Mouse (Mus musculus): Measurements from ENCODE around the gene Gabrb1. TPM values are rescaled to one million over a fixed set of nuclear protein-coding genes. Genes with fewer than 3 reads are reported as not detected.

Gabrb1 gene
- polyA plus RNA-seq, 1 experiment from 2014 or later: 0.58 TPM

DNA sequence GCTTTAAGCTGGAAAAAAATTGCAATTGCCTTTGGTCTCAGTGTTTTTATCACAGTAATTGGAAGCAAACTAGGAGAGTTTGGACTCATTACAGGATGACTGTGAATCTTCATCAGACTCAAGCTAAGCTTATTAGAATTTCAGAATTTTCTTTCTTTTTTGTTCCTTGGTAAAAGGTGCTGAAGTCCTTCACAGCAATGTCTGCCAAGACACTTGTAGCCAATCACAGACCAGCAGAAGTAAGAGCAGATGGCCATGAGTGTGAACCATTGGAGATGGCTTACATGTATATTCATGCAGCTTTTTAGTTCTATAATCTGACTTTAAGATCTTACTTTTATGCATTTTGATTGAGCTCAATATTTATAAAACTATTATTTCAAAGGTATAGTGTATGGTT lies 184.3 kb downstream of the Gabrb1 start:
- Histone ChIP-seq H3K9me3 (replicated peaks; ENCODE audit: control insufficient read depth, low read length) (no peaks in the 10 kb centered on the region), H3K9ac (replicated peaks; ENCODE audit: low read length) (no peak overlapping the region), H3K27me3 (ENCODE audit: control insufficient read depth, insufficient read depth, low read length) (no peaks in the 10 kb centered on the region), H3K27ac (replicated peaks; ENCODE audit: low read depth, low read length) (no peak overlapping the region), H3K4me2 (ENCODE audit: low read depth, low read length) (no peak overlapping the region), H3K36me3 (replicated peaks; ENCODE audit: control insufficient read depth, insufficient read depth, low read depth, low read length) (no peaks in the 10 kb centered on the region), H3K4me3 (ENCODE audit: low read depth, low read length) (no peak overlapping the region), H3K4me1 (ENCODE audit: control insufficient read depth, insufficient read depth, low read length) (no peaks in the 10 kb centered on the region)
- no peak for DNase-seq (ENCODE audit: low spot score)
- ATAC-seq (replicated peaks; ENCODE audit: insufficient number of reproducible peaks, low FRiP score, low TSS enrichment, low read depth): no peak

DNA sequence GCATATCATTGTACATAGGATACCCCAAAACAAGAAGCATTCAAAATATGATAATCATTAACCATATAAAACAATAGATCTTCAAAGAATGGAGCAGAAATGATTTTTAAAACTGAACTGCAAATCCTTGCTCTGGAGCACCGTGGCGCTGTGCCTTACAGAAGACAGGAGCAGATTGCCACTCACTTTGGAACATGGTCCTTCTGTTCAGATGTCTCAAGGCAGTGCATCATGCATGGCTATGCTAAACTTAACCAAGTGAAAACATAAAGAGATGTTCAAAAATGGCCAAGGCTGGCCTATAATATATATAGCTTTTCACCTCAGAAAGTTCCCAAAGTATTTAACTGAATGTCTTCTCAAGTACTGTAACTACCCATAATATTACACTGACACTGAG lies 240.3 kb downstream of the Gabrb1 start:
- WGBS: 91% methylated on average over 2 of the region's 2 CpGs

DNA sequence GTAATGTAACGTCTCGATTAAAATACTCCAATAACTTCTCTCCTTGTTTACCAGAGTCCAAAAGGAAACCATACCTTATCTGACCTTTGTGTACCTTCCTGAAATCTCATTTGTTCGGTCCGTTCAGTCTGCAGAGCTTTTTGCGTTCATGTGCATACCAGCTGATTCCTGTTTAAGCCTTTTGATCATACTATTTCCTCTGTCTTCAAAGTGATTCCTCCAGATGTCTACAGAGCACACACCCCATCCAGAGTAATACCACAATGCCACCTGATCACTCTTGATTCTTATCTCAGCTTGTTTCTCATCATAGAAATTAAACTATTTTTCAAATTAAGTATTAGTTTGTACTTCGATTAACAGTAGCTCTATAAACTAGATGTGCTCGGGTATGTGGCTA lies 245.5 kb downstream of the Gabrb1 start:
- Histone ChIP-seq H3K9me3 (replicated peaks; ENCODE audit: control insufficient read depth, low read length) (no peaks in the 10 kb centered on the region), H3K4me1 (ENCODE audit: control insufficient read depth, insufficient read depth, low read length) (no peaks in the 10 kb centered on the region), H3K9ac (replicated peaks; ENCODE audit: low read length) (no peak overlapping the region), H3K4me2 (ENCODE audit: low read depth, low read length) (no peak overlapping the region), H3K4me3 (ENCODE audit: low read depth, low read length) (no peak overlapping the region), H3K36me3 (replicated peaks; ENCODE audit: control insufficient read depth, insufficient read depth, low read depth, low read length) (no peaks in the 10 kb centered on the region), H3K27ac (replicated peaks; ENCODE audit: low read depth, low read length) (no peak overlapping the region), H3K27me3 (ENCODE audit: control insufficient read depth, insufficient read depth, low read length) (no peaks in the 10 kb centered on the region)
- 79% methylated on average over 7 of the region's 7 CpGs for WGBS
- DNase-seq (ENCODE audit: low spot score) (no peak), ATAC-seq (replicated peaks; ENCODE audit: insufficient number of reproducible peaks, low FRiP score, low TSS enrichment, low read depth) (no peak)

More for the DNA sequence above, 240.3 kb downstream of the Gabrb1 start:
- Histone ChIP-seq H3K27ac (replicated peaks; ENCODE audit: low read depth, low read length) (no peak overlapping the region), H3K4me3 (ENCODE audit: low read depth, low read length) (no peak overlapping the region), H3K4me1 (ENCODE audit: control insufficient read depth, insufficient read depth, low read length) (no peaks in the 10 kb centered on the region), H3K4me2 (ENCODE audit: low read depth, low read length) (no peak overlapping the region), H3K27me3 (ENCODE audit: control insufficient read depth, insufficient read depth, low read length) (no peaks in the 10 kb centered on the region), H3K9me3 (replicated peaks; ENCODE audit: control insufficient read depth, low read length) (no peaks in the 10 kb centered on the region), H3K9ac (replicated peaks; ENCODE audit: low read length) (no peak overlapping the region), H3K36me3 (replicated peaks; ENCODE audit: control insufficient read depth, insufficient read depth, low read depth, low read length) (no peaks in the 10 kb centered on the region)
- ATAC-seq (replicated peaks; ENCODE audit: insufficient number of reproducible peaks, low FRiP score, low TSS enrichment, low read depth): no peak
- DNase-seq (ENCODE audit: low spot score): no peak

DNA sequence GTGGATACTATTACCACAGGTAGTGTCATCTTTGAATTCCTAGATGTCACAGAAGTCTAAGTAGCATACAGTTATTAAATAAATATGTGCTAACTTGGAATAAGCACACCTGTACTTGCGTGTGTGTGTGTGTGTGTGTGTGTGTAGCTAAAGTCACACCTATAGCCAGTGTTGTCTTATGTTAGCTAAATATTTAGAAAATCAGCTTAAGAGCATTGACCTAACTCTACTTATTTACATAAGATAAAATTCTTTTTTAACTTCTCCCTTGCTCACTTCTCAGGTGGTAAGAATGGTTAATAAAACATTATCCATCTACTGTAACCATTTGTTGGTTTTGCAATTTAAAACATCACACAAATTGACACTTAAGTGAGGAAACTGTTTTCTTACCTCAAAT lies 256.1 kb downstream of the Gabrb1 start:
- DNase-seq (ENCODE audit: low spot score): no peak
- no peak overlapping the region for H3K27ac ChIP-seq (replicated peaks; ENCODE audit: low read depth, low read length)
- no peaks in the 10 kb centered on the region for H3K9me3 ChIP-seq (replicated peaks; ENCODE audit: control insufficient read depth, low read length)
- no peak overlapping the region for H3K4me3 ChIP-seq (ENCODE audit: low read depth, low read length)
- H3K4me2 ChIP-seq (ENCODE audit: low read depth, low read length): no peak overlapping the region
- 76% methylated on average over 1 of the region's 1 CpGs for WGBS
- no peaks in the 10 kb centered on the region for H3K4me1 ChIP-seq (ENCODE audit: control insufficient read depth, insufficient read depth, low read length)
- no peaks in the 10 kb centered on the region for H3K27me3 ChIP-seq (ENCODE audit: control insufficient read depth, insufficient read depth, low read length)
- H3K9ac ChIP-seq (replicated peaks; ENCODE audit: low read length): no peak overlapping the region
- H3K36me3 ChIP-seq (replicated peaks; ENCODE audit: control insufficient read depth, insufficient read depth, low read depth, low read length): no peaks in the 10 kb centered on the region
- no peak for ATAC-seq (replicated peaks; ENCODE audit: insufficient number of reproducible peaks, low FRiP score, low TSS enrichment, low read depth)

DNA sequence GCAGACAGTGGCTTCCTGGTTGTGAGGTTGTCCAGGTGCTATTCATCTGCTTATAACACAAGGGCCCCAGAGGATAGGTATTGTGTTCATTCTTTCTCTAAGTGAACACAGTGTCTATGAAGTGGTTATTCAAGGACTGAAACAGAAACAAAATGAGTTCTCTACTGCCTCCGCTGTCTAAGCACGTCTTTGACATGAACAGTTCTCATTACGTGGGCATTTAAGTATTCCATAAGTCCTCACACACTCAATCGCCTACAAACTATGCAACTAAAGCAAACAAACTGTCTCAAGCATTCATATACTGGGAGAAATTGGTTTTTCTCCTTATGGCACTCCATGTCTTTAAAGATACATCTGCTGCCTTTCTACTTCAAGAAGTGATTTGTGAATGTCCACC lies 257.8 kb downstream of the Gabrb1 start:
- no peak for ATAC-seq (replicated peaks; ENCODE audit: insufficient number of reproducible peaks, low FRiP score, low TSS enrichment, low read depth)
- Histone ChIP-seq H3K27me3 (ENCODE audit: control insufficient read depth, insufficient read depth, low read length) (no peaks in the 10 kb centered on the region), H3K9ac (replicated peaks; ENCODE audit: low read length) (no peak overlapping the region), H3K9me3 (replicated peaks; ENCODE audit: control insufficient read depth, low read length) (no peaks in the 10 kb centered on the region), H3K4me2 (ENCODE audit: low read depth, low read length) (no peak overlapping the region), H3K36me3 (replicated peaks; ENCODE audit: control insufficient read depth, insufficient read depth, low read depth, low read length) (no peaks in the 10 kb centered on the region), H3K4me1 (ENCODE audit: control insufficient read depth, insufficient read depth, low read length) (no peaks in the 10 kb centered on the region), H3K4me3 (ENCODE audit: low read depth, low read length) (no peak overlapping the region), H3K27ac (replicated peaks; ENCODE audit: low read depth, low read length) (no peak overlapping the region)
- DNase-seq (ENCODE audit: low spot score): no peak
- 92% methylated on average over 4 of the region's 4 CpGs for whole genome bisulfite sequencing

DNA sequence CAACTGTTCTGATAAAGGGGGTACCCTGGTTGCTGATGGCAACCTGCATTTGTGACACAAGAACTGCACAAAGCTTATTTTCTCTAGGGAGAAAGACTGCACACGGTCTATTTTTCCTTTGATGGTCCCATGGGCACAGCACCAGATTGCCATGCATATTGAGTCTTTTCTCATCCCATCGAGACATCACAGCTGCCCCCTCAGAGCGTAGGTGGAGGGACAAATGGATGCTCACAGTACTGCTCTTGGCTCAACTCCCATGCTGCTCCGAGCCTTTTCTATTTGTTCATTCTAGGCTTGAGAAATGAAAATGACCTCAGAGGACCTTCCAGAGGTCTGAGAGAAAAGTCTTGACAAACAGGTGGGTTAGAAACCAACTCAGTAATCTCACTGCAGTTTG lies 259.3 kb downstream of the Gabrb1 start:
- no peaks in the 10 kb centered on the region for H3K27me3 ChIP-seq (ENCODE audit: control insufficient read depth, insufficient read depth, low read length)
- H3K36me3 ChIP-seq (replicated peaks; ENCODE audit: control insufficient read depth, insufficient read depth, low read depth, low read length): no peaks in the 10 kb centered on the region
- H3K4me3 ChIP-seq (ENCODE audit: low read depth, low read length): no peak overlapping the region
- H3K27ac ChIP-seq (replicated peaks; ENCODE audit: low read depth, low read length): no peak overlapping the region
- H3K9ac ChIP-seq (replicated peaks; ENCODE audit: low read length): no peak overlapping the region
- no peaks in the 10 kb centered on the region for H3K9me3 ChIP-seq (replicated peaks; ENCODE audit: control insufficient read depth, low read length)
- no peaks in the 10 kb centered on the region for H3K4me1 ChIP-seq (ENCODE audit: control insufficient read depth, insufficient read depth, low read length)
- DNase-seq (ENCODE audit: low spot score): no peak
- 82% methylated on average over 4 of the region's 4 CpGs for WGBS
- no peak for ATAC-seq (replicated peaks; ENCODE audit: insufficient number of reproducible peaks, low FRiP score, low TSS enrichment, low read depth)
- no peak overlapping the region for H3K4me2 ChIP-seq (ENCODE audit: low read depth, low read length)

DNA sequence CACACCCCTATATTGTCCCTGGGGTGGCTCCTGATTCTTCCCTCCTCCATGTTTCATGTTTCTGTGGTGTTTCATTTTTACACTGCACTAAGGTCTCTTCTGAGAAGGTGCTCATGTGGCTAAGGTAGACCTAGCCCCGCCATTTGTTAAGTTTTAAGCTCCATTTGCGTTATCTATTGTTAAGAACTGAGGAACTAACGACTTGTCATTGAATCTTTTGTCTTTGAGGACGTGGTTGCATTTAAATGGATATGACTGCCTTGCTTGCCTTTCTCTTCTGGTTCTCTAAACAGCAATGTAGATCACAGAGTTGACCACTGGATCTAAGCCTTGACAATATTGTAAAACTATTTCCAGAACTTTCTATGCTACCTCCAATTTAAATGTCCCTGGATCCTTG lies 265.7 kb downstream of the Gabrb1 start:
- no peaks in the 10 kb centered on the region for H3K4me1 ChIP-seq (ENCODE audit: control insufficient read depth, insufficient read depth, low read length)
- no peak for ATAC-seq (replicated peaks; ENCODE audit: insufficient number of reproducible peaks, low FRiP score, low TSS enrichment, low read depth)
- H3K9ac ChIP-seq (replicated peaks; ENCODE audit: low read length): no peak overlapping the region
- no peaks in the 10 kb centered on the region for H3K27me3 ChIP-seq (ENCODE audit: control insufficient read depth, insufficient read depth, low read length)
- WGBS: 76% methylated on average over 4 of the region's 4 CpGs
- no peaks in the 10 kb centered on the region for H3K36me3 ChIP-seq (replicated peaks; ENCODE audit: control insufficient read depth, insufficient read depth, low read depth, low read length)
- no peak overlapping the region for H3K27ac ChIP-seq (replicated peaks; ENCODE audit: low read depth, low read length)
- no peak overlapping the region for H3K4me3 ChIP-seq (ENCODE audit: low read depth, low read length)
- no peak overlapping the region for H3K4me2 ChIP-seq (ENCODE audit: low read depth, low read length)
- DNase-seq (ENCODE audit: low spot score): no peak
- no peaks in the 10 kb centered on the region for H3K9me3 ChIP-seq (replicated peaks; ENCODE audit: control insufficient read depth, low read length)

DNA sequence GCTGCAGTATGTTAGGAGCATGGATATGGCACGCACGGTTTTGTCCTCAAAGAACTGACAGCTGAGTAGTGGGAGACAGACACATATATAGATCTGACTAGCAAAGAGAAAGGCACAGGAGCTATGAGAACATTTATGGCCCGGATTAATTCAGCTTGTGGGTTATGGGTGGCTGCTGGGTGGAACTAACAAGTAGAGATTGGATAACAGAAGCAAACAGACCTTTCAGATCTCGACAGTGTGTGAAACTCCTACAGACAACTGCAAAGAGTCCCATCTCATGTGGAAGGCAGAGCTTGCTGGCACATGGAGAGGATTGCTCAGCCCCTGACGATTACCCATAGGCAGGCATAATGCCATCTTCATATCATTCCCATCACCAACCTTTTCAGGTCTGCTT lies 268.4 kb downstream of the Gabrb1 start:
- Histone ChIP-seq H3K9ac (replicated peaks; ENCODE audit: low read length) (no peak overlapping the region), H3K4me3 (ENCODE audit: low read depth, low read length) (no peak overlapping the region), H3K9me3 (replicated peaks; ENCODE audit: control insufficient read depth, low read length) (no peaks in the 10 kb centered on the region), H3K4me1 (ENCODE audit: control insufficient read depth, insufficient read depth, low read length) (no peaks in the 10 kb centered on the region), H3K27me3 (ENCODE audit: control insufficient read depth, insufficient read depth, low read length) (no peaks in the 10 kb centered on the region), H3K4me2 (ENCODE audit: low read depth, low read length) (no peak overlapping the region), H3K36me3 (replicated peaks; ENCODE audit: control insufficient read depth, insufficient read depth, low read depth, low read length) (no peaks in the 10 kb centered on the region), H3K27ac (replicated peaks; ENCODE audit: low read depth, low read length) (no peak overlapping the region)
- no peak for ATAC-seq (replicated peaks; ENCODE audit: insufficient number of reproducible peaks, low FRiP score, low TSS enrichment, low read depth)
- DNase-seq (ENCODE audit: low spot score): no peak
- WGBS: 86% methylated on average over 5 of the region's 5 CpGs

DNA sequence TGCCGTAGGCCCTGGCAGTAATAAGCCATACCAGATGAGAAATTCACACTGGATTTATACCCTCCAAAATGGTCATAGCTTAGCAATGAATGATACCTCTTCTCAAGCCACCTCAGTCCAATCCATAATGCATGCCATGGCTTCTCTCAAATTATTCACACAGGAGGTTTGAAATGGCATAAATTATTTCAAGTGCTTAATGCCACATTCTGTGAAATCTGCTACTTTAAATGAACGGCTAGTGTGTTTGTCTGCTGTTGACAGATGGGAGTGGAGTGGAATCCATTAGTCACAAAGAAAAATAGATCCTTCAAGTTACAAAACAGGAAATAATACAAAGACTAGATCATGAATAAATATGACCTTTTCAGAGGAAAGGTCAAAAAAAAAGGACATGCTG lies 272.1 kb downstream of the Gabrb1 start:
- no peak overlapping the region for H3K4me2 ChIP-seq (ENCODE audit: low read depth, low read length)
- WGBS: 76% methylated on average over 2 of the region's 2 CpGs
- no peaks in the 10 kb centered on the region for H3K9me3 ChIP-seq (replicated peaks; ENCODE audit: control insufficient read depth, low read length)
- no peak for DNase-seq (ENCODE audit: low spot score)
- no peak overlapping the region for H3K27ac ChIP-seq (replicated peaks; ENCODE audit: low read depth, low read length)
- H3K36me3 ChIP-seq (replicated peaks; ENCODE audit: control insufficient read depth, insufficient read depth, low read depth, low read length): no peaks in the 10 kb centered on the region
- H3K4me3 ChIP-seq (ENCODE audit: low read depth, low read length): no peak overlapping the region
- H3K4me1 ChIP-seq (ENCODE audit: control insufficient read depth, insufficient read depth, low read length): no peaks in the 10 kb centered on the region
- no peaks in the 10 kb centered on the region for H3K27me3 ChIP-seq (ENCODE audit: control insufficient read depth, insufficient read depth, low read length)
- no peak overlapping the region for H3K9ac ChIP-seq (replicated peaks; ENCODE audit: low read length)
- no peak for ATAC-seq (replicated peaks; ENCODE audit: insufficient number of reproducible peaks, low FRiP score, low TSS enrichment, low read depth)

Measured in embryonic facial prominence, embryonic 11.5 days (tissue).